ENCODE assay signal across 8 mouse cellular contexts in genomic region chr1:34236254-34236723, GRCm38 (mm10).
DNase-seq lines count a peak whose midpoint lies in the region; ATAC-seq lines count a peak whose summit lies in the region.

No protein-coding gene starts in this region.

- no peaks in the 10 kb centered on the region for H3K9me3 ChIP-seq in intestine, embryonic 14.5 days (ENCODE audit: control insufficient read depth, low read length)
- no peaks in the 10 kb centered on the region for H3K9me3 ChIP-seq in liver, embryonic 16.5 days (replicated peaks; ENCODE audit: control insufficient read depth, low read length)
- H3K9me3 ChIP-seq in neural tube, embryonic 12.5 days = no peaks in the 10 kb centered on the region

- H3K27me3 ChIP-seq in intestine, embryonic 14.5 days (replicated peaks; ENCODE audit: control insufficient read depth, insufficient read depth, low read length) = no peaks in the 10 kb centered on the region
- H3K27me3 ChIP-seq in liver, embryonic 16.5 days (ENCODE audit: control insufficient read depth, insufficient read depth, low read depth, low read length) = no peaks in the 10 kb centered on the region
- no peaks in the 10 kb centered on the region for H3K27me3 ChIP-seq in neural tube, embryonic 12.5 days (replicated peaks)

- WGBS in intestine, embryonic 14.5 days = under 1% methylated on average over 28 of the region's 28 CpGs
- 2% methylated on average over 28 of the region's 28 CpGs for WGBS in liver, embryonic 16.5 days (ENCODE audit: insufficient replicate concordance)
- 0% methylated on average over 28 of the region's 28 CpGs for WGBS in neural tube, embryonic 12.5 days

- peak; percentile 91 for ATAC-seq in granulocyte monocyte progenitor cell, adult 5-6 weeks (replicated peaks; ENCODE audit: poor library complexity, severe bottlenecking)
- peak; percentile 89 for ATAC-seq in intestine, embryonic 14.5 days (replicated peaks; ENCODE audit: low FRiP score, low TSS enrichment, low read depth)
- ATAC-seq in liver, embryonic 16.5 days (ENCODE audit: low read depth) = peak; percentile 96
- ATAC-seq in neural tube, embryonic 12.5 days (ENCODE audit: low FRiP score, low read depth) = peak; percentile 89

- H3K36me3 ChIP-seq in intestine, embryonic 14.5 days (ENCODE audit: control insufficient read depth, insufficient read depth, low read length) = no peaks in the 10 kb centered on the region
- no peaks in the 10 kb centered on the region for H3K36me3 ChIP-seq in liver, embryonic 16.5 days (ENCODE audit: control insufficient read depth, insufficient read depth)
- H3K36me3 ChIP-seq in neural tube, embryonic 12.5 days = no peaks in the 10 kb centered on the region

- H3K9ac ChIP-seq in intestine, embryonic 14.5 days (ENCODE audit: low read length) = peak overlapping the region; percentile 55
- peak overlapping the region; percentile 63 for H3K9ac ChIP-seq in liver, embryonic 16.5 days (ENCODE audit: low read depth, low read length)
- H3K9ac ChIP-seq in neural tube, embryonic 12.5 days = peak overlapping the region; percentile 51; the same call in 1 of the 2 replicates

- peak overlapping the region; percentile 24; the same call in 1 of the 2 replicates for H3K27ac ChIP-seq in intestine, embryonic 14.5 days (ENCODE audit: low read depth)
- H3K27ac ChIP-seq in liver, embryonic 16.5 days (ENCODE audit: low read length) = peak overlapping the region; percentile 58
- no peak overlapping the region for H3K27ac ChIP-seq in neural tube, embryonic 12.5 days

- peak overlapping the region; percentile 56 for H3K4me3 ChIP-seq in intestine, embryonic 14.5 days (ENCODE audit: low read depth, low read length)
- H3K4me3 ChIP-seq in liver, embryonic 16.5 days (ENCODE audit: low read depth, low read length) = peak overlapping the region; percentile 65
- H3K4me3 ChIP-seq in neural tube, embryonic 12.5 days = peak overlapping the region; percentile 35

- peaks cover 16% of the 10 kb centered on the region for H3K4me1 ChIP-seq in intestine, embryonic 14.5 days (replicated peaks; ENCODE audit: control insufficient read depth, insufficient read depth, low read length)
- peaks cover 14% of the 10 kb centered on the region for H3K4me1 ChIP-seq in liver, embryonic 16.5 days (ENCODE audit: control insufficient read depth, low read depth, low read length)
- H3K4me1 ChIP-seq in neural tube, embryonic 12.5 days = peaks cover 25% of the 10 kb centered on the region

- H3K4me2 ChIP-seq in intestine, embryonic 14.5 days (ENCODE audit: low read length) = peak overlapping the region; percentile 78
- H3K4me2 ChIP-seq in liver, embryonic 16.5 days (ENCODE audit: low read depth, low read length) = peak overlapping the region; percentile 77
- H3K4me2 ChIP-seq in neural tube, embryonic 12.5 days (replicated peaks) = peak overlapping the region; percentile 76

- DNase-seq in 3T3-L1 (ENCODE audit: low read depth, low spot score) (peak; percentile 84), adipocyte (ENCODE audit: low spot score) (peak; percentile 76)
- DNase-seq in embryo, embryonic 10 days (ENCODE audit: low spot score) = peak; percentile 93
- peak; percentile 80 for DNase-seq in intestine, embryonic 14.5 days (ENCODE audit: low spot score)
- peak; percentile 31 to 42 for DNase-seq in thymus, postnatal 36 days

Comparison
In these comparisons a context has a peak if more than half of its experiments do, and no peak if none do; other contexts are left out.
1. DNase-seq: peak in every context shown above with its lines; median percentile 93 in embryo, embryonic 10 days; 84 in 3T3-L1; 80 in intestine, embryonic 14.5 days; 76 in adipocyte; 36 in thymus, postnatal 36 days.